Mouse (Mus musculus) thymus, postnatal 25 days (tissue): ENCODE results near the gene Ddx39.
A peak's percentile ranks its signal among the peaks of the same experiment; 100 is the strongest.

ENCODE experiments used
- DNase-seq: peaks from one replicate; pipeline ENCODE4 v3.0.0; 2022

Ddx39 gene

DNA sequence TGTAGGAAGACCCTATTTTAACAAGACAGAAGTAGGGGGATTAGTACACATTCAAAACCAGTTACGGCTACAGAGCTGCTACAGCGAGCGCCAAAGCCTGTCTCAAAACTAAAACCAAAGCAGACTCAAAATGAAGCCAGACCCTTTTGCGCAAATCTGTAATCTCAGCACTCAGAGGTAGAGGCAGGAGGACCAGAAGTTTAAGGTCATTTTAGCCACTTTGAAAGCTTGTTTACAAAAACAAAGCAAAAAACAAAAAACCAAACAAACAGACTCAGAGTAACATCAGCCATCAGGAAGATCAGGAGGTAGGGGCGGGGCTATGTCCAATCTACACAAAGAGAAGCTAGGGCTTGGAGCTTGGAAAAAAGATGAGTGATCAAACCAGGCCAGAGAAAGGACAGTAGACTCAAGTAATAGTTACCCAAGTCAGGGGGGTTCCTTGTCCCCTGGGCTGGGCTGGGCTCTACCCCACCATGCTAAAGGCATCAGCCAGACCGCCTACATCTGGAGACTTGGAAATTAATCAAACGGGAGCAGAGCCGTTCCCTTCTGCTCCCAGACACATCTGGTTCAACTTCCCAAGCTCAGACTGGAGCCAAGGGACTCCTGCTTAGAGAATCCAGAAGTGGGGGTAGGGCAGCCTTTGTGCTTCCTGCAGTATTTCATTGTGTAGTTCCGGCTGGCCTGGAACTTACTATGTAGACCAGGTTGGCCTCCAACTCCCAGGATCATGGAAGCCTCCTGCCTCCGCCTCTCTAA lies 24.2 kb downstream of the Ddx39 start:
- peak; percentile 27 for DNase-seq

DNA sequence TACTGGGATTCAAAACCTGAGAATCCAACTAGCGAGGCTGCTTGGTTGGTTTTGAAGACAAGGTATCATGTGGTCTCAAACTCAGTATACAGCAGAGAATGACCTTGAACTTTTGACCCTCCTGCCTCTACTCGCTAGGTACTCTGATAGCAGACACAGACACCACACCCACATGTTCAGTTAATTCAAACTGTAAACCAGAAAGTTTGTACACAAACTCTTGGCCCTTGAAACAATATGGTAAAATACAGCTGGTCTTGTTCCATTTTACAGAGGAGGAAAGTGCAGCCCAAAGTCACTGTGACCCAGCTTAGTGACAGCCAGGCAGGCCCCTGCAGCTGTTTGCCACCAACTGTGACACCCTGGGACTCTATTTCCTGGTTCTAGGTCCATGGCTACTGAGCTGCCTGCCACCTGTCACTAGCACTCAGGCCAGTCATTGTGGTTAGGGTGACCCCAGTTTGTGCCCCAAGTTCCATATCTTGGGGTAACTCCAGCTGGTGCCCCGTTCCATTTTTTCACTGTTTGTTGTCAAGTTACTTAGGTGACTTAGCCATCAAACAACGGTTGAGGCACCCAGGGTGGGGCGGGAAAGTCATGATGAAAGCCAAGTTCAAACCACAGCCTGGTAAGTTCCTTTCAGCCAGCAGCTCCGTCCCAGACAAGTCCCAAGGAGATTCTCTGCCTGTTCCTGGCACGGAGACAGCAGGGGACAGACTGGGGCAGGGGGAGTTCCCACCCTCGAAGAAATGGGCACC lies 24.9 kb downstream of the Ddx39 start:
- DNase-seq, result peak; percentile 84

DNA sequence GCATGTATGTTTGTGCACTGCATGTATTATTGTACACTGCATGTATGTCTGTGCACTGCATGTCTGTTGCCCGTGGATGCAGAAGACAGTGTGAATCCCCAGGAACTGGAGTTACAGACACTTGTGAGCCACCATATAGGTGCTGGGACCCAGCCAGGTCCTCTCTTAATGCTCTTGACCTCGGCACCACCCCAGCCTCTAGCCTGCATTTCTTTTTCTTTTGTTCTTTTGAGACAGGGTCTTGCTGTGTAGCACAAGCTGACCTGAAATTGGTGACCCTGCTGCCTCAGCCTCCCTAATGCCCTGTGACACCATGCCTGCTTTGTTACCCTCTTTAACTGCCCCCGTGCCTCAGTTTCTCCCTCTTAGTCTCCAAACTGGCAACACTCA lies 25.6 kb downstream of the Ddx39 start:
- DNase-seq, result peak; percentile 57

DNA sequence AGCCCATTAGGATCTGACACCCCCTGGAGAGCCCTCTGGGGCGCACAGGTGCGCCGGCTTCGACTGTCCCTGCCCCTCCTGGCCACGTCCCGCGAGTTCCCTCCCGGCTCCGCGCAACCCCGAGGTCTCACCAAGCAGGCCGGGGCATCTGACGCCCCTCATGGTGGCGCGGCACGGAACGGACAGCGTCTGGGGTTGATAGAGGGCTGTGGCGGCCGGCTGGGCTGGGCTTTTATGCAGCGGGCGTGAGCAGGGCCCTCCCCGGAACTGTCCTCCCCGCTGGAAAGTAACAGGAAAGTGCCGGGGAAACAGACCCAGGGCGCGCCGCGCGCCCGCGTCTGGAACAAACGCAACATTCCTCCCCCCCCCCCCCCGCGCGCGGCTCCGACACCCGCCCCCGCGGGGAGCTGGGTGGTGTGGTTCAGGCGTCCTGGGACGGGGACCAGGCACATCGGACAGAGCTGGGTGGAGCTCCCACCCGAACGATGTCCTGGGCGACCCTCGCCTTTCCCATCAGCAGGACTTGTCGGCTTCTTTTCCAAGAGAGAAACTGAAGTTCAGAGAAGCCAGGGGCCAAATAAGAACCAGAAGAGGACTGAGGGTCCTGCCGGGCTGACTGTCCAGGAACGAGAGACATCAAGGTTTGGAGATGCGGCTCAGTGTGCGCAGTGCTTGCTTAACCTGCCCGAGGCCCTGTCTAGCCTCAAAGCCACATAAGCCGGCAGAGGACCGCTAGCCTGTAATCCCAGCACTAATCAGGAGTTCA lies 26.2 kb downstream of the Ddx39 start, which contains the start of gene Adgre5:
TSS of gene Adgre5 (minus strand) at position 351 of the 766 bp plus-strand sequence.
- peak; percentile 74 for DNase-seq

DNA sequence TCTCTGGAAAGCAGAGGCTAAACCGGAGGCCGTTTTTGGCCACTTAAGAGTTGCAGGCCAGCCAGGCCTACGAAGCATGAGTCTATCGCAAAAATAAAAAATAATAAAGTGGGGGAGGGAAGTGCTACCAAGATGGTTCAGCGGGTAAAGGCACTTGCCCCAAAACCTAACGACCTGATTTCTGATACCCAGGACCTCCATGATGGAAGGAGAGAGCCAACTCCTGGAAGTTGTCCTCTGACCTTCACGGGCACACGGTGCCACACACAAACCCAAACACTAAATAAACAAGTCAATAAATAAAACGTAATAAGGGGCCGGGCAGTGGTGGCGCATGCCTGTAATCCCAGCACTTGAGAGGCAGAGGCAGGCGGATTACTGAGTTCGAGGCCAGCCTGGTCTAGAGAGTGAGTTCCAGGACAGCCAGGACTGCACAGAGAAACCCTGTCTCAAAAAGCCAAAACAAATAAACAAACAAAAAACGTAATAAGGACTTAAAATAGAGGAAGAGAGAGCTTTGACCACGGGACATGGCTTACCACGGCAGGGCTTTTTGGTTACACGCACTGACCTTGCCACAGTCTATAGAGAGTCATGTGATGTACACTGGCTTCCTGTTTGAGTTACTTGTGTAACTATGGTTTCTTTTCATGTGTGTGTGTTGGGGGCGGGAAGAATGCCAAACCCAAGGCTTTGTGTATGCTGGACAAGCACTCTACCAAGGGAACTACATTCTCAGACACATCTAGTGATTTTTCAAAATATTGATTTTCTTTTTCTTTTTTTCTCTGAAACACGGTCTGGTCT lies 27.1 kb downstream of the Ddx39 start:
- peak; percentile 49 for DNase-seq

DNA sequence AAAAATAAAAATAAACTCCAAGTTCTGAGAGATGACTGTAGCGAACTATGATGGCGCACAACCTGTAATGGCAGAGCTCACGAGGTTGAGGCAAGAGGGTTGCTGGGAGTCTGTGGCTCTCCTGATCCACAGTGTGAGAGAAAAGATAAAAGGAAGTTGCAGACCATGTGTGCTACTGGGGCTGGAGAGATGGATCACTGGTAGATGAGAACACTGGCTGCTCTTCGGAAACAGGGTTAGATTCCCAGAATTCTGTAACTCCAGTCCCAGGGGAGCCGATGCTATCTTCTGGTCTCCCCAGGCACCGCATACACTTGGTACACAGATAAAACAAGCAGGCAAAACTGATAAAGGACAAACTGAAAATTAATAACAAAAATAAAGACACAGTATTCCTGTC lies 28.0 kb downstream of the Ddx39 start:
- no peak for DNase-seq

DNA sequence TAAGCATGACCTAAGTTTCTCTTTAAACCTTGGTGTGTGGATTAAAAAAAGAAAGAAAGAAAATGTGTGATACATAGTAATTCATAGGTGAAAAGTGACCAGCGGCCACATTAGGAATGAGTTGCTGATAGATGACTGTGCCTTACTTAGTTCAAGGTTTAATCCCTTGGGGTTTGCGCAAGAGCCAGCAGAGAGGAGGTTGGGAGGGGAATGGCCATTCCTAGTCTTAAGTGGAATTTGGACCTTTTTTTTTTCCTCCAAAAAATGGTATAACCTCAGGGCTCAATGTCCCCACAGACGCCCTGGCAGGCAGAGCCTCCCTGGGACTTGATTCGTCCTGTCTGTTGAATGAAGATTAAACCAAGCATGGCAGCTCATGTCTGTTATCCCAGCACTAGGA lies 29.1 kb downstream of the Ddx39 start:
- DNase-seq, result no peak

DNA sequence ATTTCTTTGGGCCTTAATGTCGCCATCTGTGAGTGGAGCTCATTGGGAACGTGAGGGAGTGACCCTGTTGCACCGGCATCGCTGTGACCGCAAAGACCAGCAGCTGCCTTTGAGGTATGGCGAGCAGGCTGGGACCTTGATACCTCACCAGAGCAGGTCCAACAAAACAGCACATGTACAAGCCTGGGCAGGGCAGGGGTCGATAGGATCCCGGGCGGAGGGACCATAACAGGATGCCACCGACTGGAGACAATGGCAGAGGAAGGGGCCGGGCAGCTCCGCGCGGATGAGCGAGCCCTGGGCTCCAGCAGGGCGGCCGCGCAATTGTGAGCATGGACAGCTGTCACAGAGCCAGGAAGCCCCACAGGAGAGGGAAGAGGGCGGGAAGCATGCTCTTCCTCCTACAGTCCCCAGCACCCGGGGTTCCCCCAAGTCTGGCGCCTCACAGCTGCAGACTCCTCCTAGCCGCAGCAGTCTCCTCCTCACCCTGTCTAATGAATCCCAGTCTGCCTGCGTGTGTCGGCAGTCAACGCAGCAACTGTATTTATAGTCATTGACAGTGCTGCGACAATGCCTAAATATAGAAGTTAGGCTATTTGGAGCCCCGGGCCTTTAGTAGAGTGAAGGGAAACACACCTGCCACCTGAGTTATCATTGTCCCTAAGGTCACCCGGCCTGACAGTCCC lies 32.8 kb downstream of the Ddx39 start:
- peak; percentile 70 for DNase-seq

DNA sequence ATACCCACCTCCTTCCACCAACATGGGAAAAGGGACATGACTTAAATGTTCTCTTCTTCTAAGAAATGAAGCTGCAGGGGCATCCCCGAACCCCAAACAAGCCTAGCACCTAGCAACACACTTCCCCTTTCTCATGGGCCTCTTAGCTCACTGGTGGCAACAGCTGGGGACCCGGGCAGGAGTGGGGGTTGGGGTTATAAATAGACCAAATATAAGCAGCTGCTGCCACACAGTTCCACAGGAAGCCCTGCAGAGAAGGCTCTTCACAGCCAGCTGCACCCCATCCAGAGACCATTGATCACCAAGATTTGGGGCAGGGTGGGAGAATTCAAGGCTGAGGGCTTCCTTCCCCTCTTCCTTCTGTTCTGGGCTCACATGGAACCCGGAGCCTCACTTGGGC lies 33.7 kb downstream of the Ddx39 start:
- peak; percentile 85 for DNase-seq

DNA sequence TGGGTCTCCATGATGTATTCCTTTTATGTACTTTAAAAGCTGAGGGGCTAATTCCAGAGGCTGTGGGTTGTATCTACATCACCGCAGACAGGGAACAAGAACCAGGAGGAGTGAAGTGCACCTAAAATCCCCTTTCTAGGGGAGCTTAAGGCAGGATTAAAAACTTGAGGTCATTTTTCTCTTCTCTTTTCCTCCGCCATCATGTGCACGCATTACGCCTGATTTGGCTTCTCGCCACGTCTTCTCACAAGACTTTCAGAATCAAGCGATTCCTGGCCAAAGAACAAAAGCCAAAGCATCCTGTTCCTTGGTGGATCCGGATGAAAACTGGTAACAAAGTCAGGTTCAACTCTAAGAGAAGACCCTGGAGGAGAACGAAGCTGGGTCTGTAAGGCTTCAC lies 34.3 kb downstream of the Ddx39 start:
- DNase-seq, result no peak

DNA sequence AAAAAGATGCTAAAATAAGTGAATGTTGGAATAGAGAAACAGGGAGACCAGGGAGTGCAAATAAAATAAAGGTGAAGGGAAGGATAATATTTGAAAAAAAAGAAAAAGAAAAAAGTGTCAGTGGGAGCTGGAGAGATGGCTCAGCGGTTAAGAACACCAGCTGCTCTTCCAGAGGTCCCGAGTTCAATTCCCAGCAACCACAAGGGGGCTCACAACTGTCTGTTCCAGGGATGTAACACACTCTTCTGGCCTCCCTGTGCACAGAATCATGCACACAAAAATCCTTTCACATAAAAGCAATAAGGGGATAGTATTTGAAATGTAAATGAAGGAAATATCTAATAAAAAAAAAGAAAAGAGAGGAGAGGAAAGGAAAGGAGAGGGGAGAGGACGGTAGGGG lies 39.2 kb downstream of the Ddx39 start:
- DNase-seq, result no peak

DNA sequence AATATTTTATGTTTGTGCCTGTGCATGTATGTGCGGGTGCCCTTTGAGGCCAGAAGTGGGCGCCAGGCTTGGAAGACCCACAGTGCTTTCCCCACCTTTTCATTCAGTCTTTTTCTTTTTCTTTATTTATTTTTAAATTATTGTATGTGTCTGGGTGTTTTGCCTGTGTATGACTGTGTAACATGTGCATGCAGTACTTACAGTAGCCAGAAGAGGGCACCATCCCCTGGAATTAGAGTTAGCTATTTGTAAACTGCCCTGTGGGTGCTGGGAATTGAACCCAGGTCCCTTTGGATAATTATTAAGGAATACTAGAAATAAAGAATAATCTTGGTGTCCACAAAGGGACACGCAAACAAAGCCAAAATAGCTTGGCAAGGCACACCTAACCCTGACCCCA lies 41.3 kb downstream of the Ddx39 start:
- DNase-seq, result peak; percentile 50

DNA sequence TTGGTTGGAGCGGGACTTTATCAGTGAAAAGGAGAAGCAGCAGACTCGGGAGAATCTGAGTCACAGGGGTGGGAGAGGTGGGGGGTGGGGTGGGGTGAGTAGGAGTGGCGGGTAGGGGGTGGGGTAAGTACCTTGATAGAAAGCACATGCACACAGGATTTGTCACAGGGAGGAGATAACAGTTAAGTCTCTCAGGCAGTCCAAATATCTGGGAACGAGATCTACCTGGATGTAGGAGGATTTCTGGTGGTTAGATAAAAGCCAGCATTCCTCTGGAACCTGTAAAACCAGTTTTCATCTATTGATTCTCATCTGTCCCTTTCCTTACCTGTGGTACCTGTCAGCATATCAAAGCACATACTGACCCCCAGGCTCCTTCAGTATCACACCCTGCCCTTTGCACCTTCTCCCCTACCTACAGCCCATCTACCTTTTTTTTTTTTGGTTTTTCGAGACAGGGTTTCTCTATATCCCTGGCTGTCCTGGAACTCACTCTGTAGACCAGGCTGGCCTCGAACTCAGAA lies 42.2 kb downstream of the Ddx39 start:
- DNase-seq, result no peak

DNA sequence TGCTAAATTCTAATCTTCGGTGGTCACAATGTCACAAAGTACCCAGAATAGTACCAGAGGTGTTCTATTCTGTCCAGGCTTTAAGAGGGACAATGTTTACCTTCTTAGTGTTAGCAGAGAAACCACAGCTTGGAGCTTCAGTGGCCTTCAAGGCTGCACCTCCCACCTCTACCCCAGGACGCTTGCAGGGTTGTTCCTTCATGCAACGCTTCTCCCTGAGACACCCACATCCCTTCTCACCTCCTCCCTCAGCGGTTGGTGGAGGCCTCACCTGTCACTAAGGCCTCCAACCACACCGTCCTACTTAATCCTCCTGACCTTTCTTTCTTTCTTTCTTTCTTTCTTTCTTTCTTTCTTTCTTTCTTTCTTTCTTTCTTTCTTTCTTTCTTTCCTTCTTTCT lies 43.3 kb downstream of the Ddx39 start:
- peak; percentile 41 for DNase-seq

DNA sequence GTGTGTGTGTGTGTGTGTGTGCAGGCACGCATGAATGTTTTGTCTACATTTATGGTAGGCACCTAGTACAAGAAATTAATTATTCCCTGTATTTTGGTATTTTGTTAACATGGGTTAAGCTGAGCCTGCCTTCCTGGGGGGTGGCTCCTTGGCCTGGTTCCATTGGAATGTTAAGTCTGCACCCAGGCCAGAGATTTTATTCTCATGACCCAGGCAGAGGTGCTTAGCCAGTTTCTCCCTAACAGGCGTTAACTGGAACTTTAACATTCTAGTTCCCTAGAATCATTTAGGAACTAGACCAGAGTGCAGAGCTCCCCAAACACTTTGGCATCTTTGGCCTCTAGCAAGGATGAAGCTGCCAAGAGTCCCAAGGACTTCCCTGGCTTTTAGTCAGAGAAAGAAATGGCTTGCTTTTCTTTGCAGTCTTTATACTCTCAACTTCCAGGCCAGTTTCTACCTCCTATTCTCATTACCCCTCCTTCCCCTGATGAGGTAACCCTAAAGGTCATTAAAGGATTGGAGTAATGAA lies 44.3 kb downstream of the Ddx39 start:
- DNase-seq, result no peak

DNA sequence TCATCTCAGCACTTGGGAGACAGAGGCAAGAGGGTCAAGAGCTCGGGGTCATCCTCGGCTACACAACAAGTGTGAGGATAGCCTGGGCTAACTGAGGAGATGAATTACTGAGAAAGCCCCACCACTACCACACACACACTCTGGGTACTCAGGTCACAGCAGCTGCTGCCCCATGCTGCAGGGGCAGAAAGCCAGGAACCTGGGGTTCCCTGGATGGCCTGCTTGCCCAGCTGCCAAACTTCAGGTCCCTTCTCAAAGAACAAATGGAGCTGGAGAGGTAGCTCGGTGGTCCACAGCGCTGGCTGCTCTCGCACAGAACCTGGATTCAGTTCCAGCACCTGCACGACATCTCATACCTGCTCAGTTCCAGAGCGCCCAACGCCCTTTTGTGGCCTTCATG lies 49.1 kb downstream of the Ddx39 start:
- DNase-seq, result no peak

DNA sequence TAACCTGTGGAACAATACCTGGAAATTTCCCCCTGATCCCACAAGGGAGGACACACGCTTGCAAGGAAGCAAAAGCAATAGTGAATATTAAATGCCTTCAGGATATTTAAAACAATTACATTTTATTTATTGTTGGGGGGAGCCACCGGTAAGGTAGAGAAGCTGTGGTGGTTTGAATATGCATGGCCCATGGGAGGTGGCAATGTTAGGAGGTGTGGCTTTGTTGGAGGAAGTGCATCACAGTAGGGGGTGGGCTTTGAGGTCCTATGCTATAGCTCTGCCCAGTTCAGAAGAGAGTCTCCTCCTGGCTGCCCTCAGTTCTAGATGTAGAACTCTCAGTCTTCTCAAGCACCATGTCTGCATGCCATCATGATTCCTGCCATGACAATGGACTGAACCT lies 49.7 kb downstream of the Ddx39 start:
- no peak for DNase-seq

DNA sequence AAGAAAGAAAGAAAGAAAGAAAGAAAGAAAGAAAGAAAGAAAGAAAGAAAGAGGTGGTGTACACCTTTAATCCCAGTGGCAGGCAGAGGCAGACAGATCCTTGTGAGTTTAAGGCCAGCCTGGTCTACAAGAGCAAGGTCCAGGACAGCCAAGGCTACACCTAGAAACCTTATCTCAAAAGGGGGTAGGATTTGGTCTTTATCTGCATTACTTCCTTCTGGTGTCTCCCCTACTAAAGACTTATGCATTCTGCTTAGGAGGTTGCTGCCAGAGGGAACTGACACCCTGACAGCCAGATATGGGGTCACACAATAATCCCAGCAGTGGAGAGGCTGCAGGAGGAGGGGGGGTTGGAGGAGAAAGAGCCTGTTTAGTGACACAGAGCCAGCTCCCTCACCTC lies 50.7 kb downstream of the Ddx39 start:
- DNase-seq, result no peak

DNA sequence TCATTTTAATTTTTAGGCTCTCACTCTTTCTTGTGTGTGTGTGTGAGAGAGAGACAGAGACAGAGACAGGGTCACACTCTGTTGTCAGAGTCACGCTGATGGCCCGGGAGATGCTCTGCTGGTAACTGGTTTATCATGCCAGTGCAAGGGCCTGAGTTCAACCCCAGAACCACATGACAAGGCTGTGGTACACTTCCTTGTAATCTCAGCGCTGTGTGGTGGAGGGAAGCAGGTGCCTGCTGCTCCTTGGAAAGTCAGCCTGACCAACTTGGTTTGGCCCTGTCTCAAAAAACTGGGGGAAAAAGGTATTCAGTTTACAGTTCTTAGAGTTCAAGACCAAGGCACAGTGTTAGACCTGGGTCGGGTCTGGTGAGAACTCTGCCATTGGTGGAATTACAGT lies 52.5 kb downstream of the Ddx39 start:
- DNase-seq, result no peak

DNA sequence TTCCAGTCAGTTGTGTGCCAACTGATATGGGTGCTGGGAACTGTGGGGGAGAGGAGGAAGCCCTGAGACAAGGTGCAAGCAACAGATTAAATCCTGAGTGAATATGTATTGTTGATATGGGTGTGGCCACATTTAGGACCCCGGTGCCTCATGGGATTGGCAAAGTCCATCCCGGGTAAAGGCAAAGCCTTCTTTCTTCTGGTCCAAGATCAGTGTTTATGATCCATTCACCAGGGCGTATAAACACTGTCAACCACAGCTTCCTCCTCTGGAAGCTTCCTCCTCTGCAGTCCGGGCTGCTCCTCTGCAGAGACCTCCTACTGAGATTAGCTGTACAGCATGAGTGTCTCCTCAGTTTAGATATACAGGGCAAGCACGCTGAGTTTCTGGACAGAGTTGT lies 53.5 kb downstream of the Ddx39 start:
- DNase-seq, result no peak

DNA sequence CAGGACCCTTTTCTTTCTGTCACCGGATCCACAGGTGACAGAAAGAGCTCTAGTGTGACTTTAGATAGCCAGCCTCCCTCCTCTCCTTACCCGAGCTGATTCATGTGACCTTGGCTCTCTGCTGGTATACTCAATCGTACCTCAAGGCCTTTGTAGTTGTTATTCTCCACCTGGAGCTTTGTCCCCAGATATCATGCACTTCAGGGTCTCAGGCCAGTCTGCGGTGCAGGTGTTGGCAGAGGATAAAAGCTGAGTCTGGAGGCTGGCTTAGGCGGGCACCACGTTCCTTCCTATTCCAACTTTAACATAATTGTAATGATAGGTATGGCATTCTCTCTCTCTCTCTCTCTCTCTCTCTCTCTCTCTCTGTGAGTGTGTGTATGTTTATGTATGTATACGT lies 54.7 kb downstream of the Ddx39 start:
- DNase-seq, result no peak

DNA sequence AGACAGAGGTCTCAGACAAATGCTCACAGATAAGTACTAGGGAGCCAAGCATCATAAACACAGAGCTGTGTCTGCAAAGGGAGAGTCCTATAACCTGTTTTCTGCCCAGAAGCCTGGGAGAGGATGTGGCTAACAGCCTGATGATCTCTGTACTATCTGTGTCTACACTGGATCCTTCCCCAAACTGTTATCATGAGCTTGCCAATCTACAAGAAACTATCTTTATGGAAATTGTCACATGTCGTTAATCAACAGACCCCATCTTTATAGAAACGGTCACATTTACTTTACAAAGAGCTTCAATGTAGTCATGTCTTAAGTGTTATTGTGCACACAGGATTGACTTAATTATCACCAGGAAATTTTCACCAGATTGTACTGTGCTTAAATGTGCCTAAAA lies 55.7 kb downstream of the Ddx39 start:
- no peak for DNase-seq
